Mouse (Mus musculus) myocyte (in vitro differentiated cells): ENCODE measurements at regions not wholly inside any gene's neighbourhood (a gene's known extent, or its start where the extent isn't known, plus 50 kb on each side); places are given as distances from the start of the nearest gene placed in this dataset.

Experiments used
- CEBPB ChIP-seq: IDR thresholded peaks from 2 replicates; pipeline ENCODE4 v1.6.1; 2011; ENCODE audit warnings: mild to moderate bottlenecking, moderate library complexity; ENCODE audit not compliant: poor library complexity, insufficient read depth, severe bottlenecking
- E2F4 ChIP-seq: IDR thresholded peaks from one replicate; pipeline ENCODE4 v1.6.1; 2011; ENCODE audit warnings: mild to moderate bottlenecking, control low read depth, moderate library complexity; ENCODE audit not compliant: insufficient read depth
- MAX ChIP-seq: IDR thresholded peaks from one replicate; pipeline ENCODE4 v1.6.1; 2011; ENCODE audit warnings: low read depth, mild to moderate bottlenecking, control low read depth
- MYOD1 ChIP-seq, 3 experiments: IDR thresholded peaks; one replicate each; pipeline ENCODE4 v1.6.1; 2011; ENCODE audit warnings: control low read depth in 2 of 3, low read depth in 2 of 3, mild to moderate bottlenecking in 2 of 3, moderate library complexity in 1 of 3; ENCODE audit not compliant: insufficient read length in 2 of 3, control insufficient read depth in 1 of 3
- MYOG ChIP-seq, 3 experiments: IDR thresholded peaks; one replicate each; pipeline ENCODE4 v1.6.1; 2011; ENCODE audit warnings: control low read depth in 2 of 3, low read depth in 2 of 3, mild to moderate bottlenecking in 2 of 3; ENCODE audit not compliant: insufficient read length in 2 of 3, control insufficient read depth in 1 of 3, insufficient read depth in 1 of 3
- POLR2A ChIP-seq: IDR thresholded peaks from one replicate; pipeline ENCODE4 v1.6.1; 2011; ENCODE audit warnings: low read depth, mild to moderate bottlenecking, control low read depth, moderate library complexity; ENCODE audit not compliant: insufficient read length
- POLR2AphosphoS2 ChIP-seq: IDR thresholded peaks from one replicate; pipeline ENCODE4 v1.6.1; 2011; ENCODE audit warnings: low read depth, control low read depth; ENCODE audit not compliant: insufficient read length
- REST ChIP-seq: IDR thresholded peaks from one replicate; pipeline ENCODE4 v1.6.1; 2011; ENCODE audit warnings: mild to moderate bottlenecking, control low read depth, moderate library complexity; ENCODE audit not compliant: insufficient read depth, insufficient read length
- TCF12 ChIP-seq: IDR thresholded peaks from one replicate; pipeline ENCODE4 v1.6.1; 2011; ENCODE audit warnings: mild to moderate bottlenecking, control low read depth; ENCODE audit not compliant: poor library complexity, insufficient read depth, severe bottlenecking
- TCF3 ChIP-seq: IDR thresholded peaks from one replicate; pipeline ENCODE4 v1.6.1; 2011; ENCODE audit warnings: low read depth, control low read depth; ENCODE audit not compliant: insufficient read length

DNA sequence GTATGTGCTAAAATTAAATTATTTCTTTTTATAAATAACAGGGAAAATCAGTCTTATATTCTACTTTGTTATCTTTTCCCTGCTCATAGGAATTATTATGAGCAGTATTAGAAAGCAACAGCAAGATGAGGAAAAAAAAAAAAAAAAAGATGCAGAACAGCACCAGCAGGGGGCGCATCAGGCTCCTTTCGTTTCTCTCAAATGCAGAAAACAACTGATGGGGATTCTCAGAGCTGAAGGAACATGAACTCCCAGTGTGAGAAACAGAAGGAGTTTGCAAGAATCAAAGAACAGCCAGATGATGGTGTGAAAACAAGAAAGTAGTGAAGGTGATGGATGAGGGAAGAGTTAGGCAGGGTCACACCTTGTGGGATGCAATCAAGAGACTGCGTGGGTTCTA, 478.7 kb downstream of the Cenpc1 start:
- no peak for TF ChIP-seq E2F4
- TF ChIP-seq POLR2AphosphoS2: no peak
- no peak for TF ChIP-seq TCF3
- no peak for TF ChIP-seq POLR2A
- no peak for TF ChIP-seq MYOG (IDR thresholded peaks at IDR 0.05; ENCODE audit: control insufficient read depth in 1 of 3, insufficient read depth in 1 of 3, insufficient read length in 2 of 3, low read depth in 2 of 3)
- no peak for TF ChIP-seq CEBPB
- no peak for TF ChIP-seq MYOD1 (IDR thresholded peaks at IDR 0.05; ENCODE audit: control insufficient read depth in 1 of 3, insufficient read length in 2 of 3, low read depth in 2 of 3)
- TF ChIP-seq REST: no peak
- no peak for TF ChIP-seq TCF12
- TF ChIP-seq MAX: no peak
